Mouse (Mus musculus) liver, embryonic 12.5 days (tissue): ENCODE results near the gene Elovl4. TPM values are rescaled to one million over a fixed set of nuclear protein-coding genes. Genes with fewer than 3 reads are reported as not detected.

ENCODE experiments used
- ATAC-seq: fragments of 200-750 bp; cut with Nextera tagmentation; 2 replicates; pipeline ENCODE4 v1.8.0; 2017; ENCODE audit warnings: moderate number of reproducible peaks, mild to moderate bottlenecking, moderate library complexity
- H3K27ac ChIP-seq: fragments of 300-500 bp; sonication (generic); 2 replicates; pipeline ENCODE4 v1.5.1; 2016; ENCODE audit warnings: mild to moderate bottlenecking
- H3K27me3 ChIP-seq: fragments of 300-500 bp; sonication (generic); replicated peaks from 2 replicates; pipeline ENCODE4 v1.6.1; 2016; ENCODE audit warnings: mild to moderate bottlenecking, moderate library complexity
- H3K36me3 ChIP-seq: fragments of 300-500 bp; sonication (generic); 2 replicates; pipeline ENCODE4 v1.6.1; 2016; ENCODE audit warnings: mild to moderate bottlenecking, moderate library complexity
- H3K4me1 ChIP-seq: fragments of 300-500 bp; sonication (generic); 2 replicates; pipeline ENCODE4 v1.6.1; 2016
- H3K4me2 ChIP-seq: fragments of 300-500 bp; sonication (generic); 2 replicates; pipeline ENCODE4 v1.6.1; 2016; ENCODE audit warnings: mild to moderate bottlenecking, moderate library complexity
- H3K4me3 ChIP-seq: fragments of 300-500 bp; sonication (generic); 2 replicates; pipeline ENCODE4 v1.5.1; 2016; ENCODE audit warnings: mild to moderate bottlenecking, moderate library complexity
- H3K9ac ChIP-seq: fragments of 300-500 bp; sonication (generic); 2 replicates; pipeline ENCODE4 v1.6.1; 2016; ENCODE audit warnings: mild to moderate bottlenecking, moderate library complexity
- H3K9me3 ChIP-seq: fragments of 300-500 bp; sonication (generic); replicated peaks from 2 replicates; pipeline ENCODE4 v1.6.1; 2016; ENCODE audit warnings: mild to moderate bottlenecking, moderate library complexity
- WGBS: fragments of 180-500 bp; shearing (Covaris S2); methylation state at CpG from one replicate; pipeline ENCODE4 v1.1.7; 2016; ENCODE audit not compliant: insufficient replicate concordance; 5-methylcytosine and 5-hydroxymethylcytosine counted together
- polyA plus RNA-seq: library from polyadenylated mRNA; unstranded; fragments of >200 nt; fragmentation: Nextera tagmentation; extraction: Ambion mirVana; gene quantifications from 2 replicates; pipeline ENCODE4 v1.2.1, GENCODE M21; 2016

The Elovl4 gene
- 0.60 and 0.83 TPM in 2 replicates for polyA plus RNA-seq

GRCm38 (mm10) chr9:83805977-83806815 lies at the start of gene Elovl4:
Gene Elovl4 (minus strand): TSS chr9:83806277.
- WGBS, result 2% methylated on average over 65 of the region's 71 CpGs
- Histone ChIP-seq H3K9ac (peak within 1 kb of the TSS; percentile 31; the same call in 1 of the 2 replicates), H3K27me3 (peaks cover 54% of the 10 kb centered on the region), H3K27ac (no peak within 1 kb of the TSS), H3K4me2 (peak within 1 kb of the TSS; percentile 73), H3K4me3 (peak within 1 kb of the TSS; percentile 49), H3K36me3 (no peaks in the 10 kb centered on the region), H3K4me1 (0 out of 2 replicates have a peak, but pooled peaks cover 14% of the 10 kb centered on the region), H3K9me3 (no peaks in the 10 kb centered on the region)
- peak; percentile 54 for ATAC-seq

GRCm38 (mm10) chr9:83852464-83852863 lies 46.4 kb upstream of the Elovl4 start:
- no peak overlapping the region for H3K4me3 ChIP-seq
- no peak overlapping the region for H3K9ac ChIP-seq
- no peaks in the 10 kb centered on the region for H3K9me3 ChIP-seq
- ATAC-seq, result no peak
- no peaks in the 10 kb centered on the region for H3K4me1 ChIP-seq
- peaks cover 78% of the 10 kb centered on the region for H3K36me3 ChIP-seq
- no peaks in the 10 kb centered on the region for H3K27me3 ChIP-seq
- no peak overlapping the region for H3K4me2 ChIP-seq
- H3K27ac ChIP-seq, result no peak overlapping the region
- 93% methylated on average over 3 of the region's 3 CpGs for WGBS

GRCm38 (mm10) chr9:83834748-83835313 lies 28.8 kb upstream of the Elovl4 start:
- Histone ChIP-seq H3K27me3 (no peaks in the 10 kb centered on the region), H3K4me3 (peak overlapping the region; percentile 93), H3K9me3 (no peaks in the 10 kb centered on the region), H3K4me2 (peak overlapping the region; percentile 85), H3K4me1 (peaks cover 23% of the 10 kb centered on the region), H3K9ac (peak overlapping the region; percentile 87), H3K27ac (peak overlapping the region; percentile 64), H3K36me3 (peaks cover 22% of the 10 kb centered on the region)
- WGBS, result under 1% methylated on average over 27 of the region's 27 CpGs
- ATAC-seq, result peak; percentile 82

- WGBS, result 2% methylated on average over 37 of the region's 38 CpGs
- Histone ChIP-seq H3K36me3 (peaks cover 17% of the 10 kb centered on the region), H3K9ac (peak within 1 kb of the TSS; percentile 87), H3K4me3 (peak within 1 kb of the TSS; percentile 93), H3K4me1 (peaks cover 23% of the 10 kb centered on the region), H3K27ac (peak within 1 kb of the TSS; percentile 76), H3K27me3 (no peaks in the 10 kb centered on the region), H3K4me2 (peak within 1 kb of the TSS; percentile 85), H3K9me3 (no peaks in the 10 kb centered on the region)
- peak; percentile 99 for ATAC-seq
These were observed 28.0 kb upstream of the Elovl4 start, which contains the start of gene Ttk for GRCm38 (mm10) chr9:83833811-83834747. Gene Ttk (plus strand): TSS chr9:83834689.

- Histone ChIP-seq H3K4me1 (peaks cover 18% of the 10 kb centered on the region), H3K4me3 (no peak overlapping the region), H3K9ac (no peak overlapping the region), H3K4me2 (no peak overlapping the region), H3K9me3 (no peaks in the 10 kb centered on the region), H3K27me3 (no peaks in the 10 kb centered on the region), H3K36me3 (peaks cover under 1% of the 10 kb centered on the region), H3K27ac (no peak overlapping the region)
- WGBS, result 64% methylated on average over 8 of the region's 8 CpGs
- ATAC-seq, result no peak
These were observed 25.1 kb upstream of the Elovl4 start for GRCm38 (mm10) chr9:83831152-83831551.

GRCm38 (mm10) chr9:83829896-83830295 lies 23.8 kb upstream of the Elovl4 start:
- 46% methylated on average over 5 of the region's 5 CpGs for WGBS
- H3K9me3 ChIP-seq, result no peaks in the 10 kb centered on the region
- no peak for ATAC-seq

GRCm38 (mm10) chr9:83822925-83823324 lies 16.8 kb upstream of the Elovl4 start:
- no peak overlapping the region for H3K4me2 ChIP-seq
- no peaks in the 10 kb centered on the region for H3K9me3 ChIP-seq
- no peaks in the 10 kb centered on the region for H3K36me3 ChIP-seq
- 62% methylated on average over 5 of the region's 5 CpGs for WGBS
- no peak for ATAC-seq
- no peak overlapping the region for H3K27ac ChIP-seq
- H3K9ac ChIP-seq, result no peak overlapping the region
- H3K4me1 ChIP-seq, result peaks cover 2% of the 10 kb centered on the region; the same call in 1 of the 2 replicates
- no peaks in the 10 kb centered on the region for H3K27me3 ChIP-seq
- H3K4me3 ChIP-seq, result no peak overlapping the region

More at GRCm38 (mm10) chr9:83829896-83830295, 23.8 kb upstream of the Elovl4 start:
- peaks cover 6% of the 10 kb centered on the region for H3K4me1 ChIP-seq
- H3K27me3 ChIP-seq, result no peaks in the 10 kb centered on the region
- H3K36me3 ChIP-seq, result no peaks in the 10 kb centered on the region
- H3K27ac ChIP-seq, result no peak overlapping the region
- H3K4me2 ChIP-seq, result no peak overlapping the region
- H3K4me3 ChIP-seq, result no peak overlapping the region
- H3K9ac ChIP-seq, result no peak overlapping the region

GRCm38 (mm10) chr9:83820976-83821375 lies 14.9 kb upstream of the Elovl4 start:
- no peak overlapping the region for H3K9ac ChIP-seq
- WGBS, result 65% methylated on average over 2 of the region's 2 CpGs
- H3K4me3 ChIP-seq, result no peak overlapping the region
- no peaks in the 10 kb centered on the region for H3K36me3 ChIP-seq
- H3K9me3 ChIP-seq, result no peaks in the 10 kb centered on the region
- H3K27ac ChIP-seq, result no peak overlapping the region
- no peak overlapping the region for H3K4me2 ChIP-seq
- H3K27me3 ChIP-seq, result no peaks in the 10 kb centered on the region
- H3K4me1 ChIP-seq, result no peaks in the 10 kb centered on the region
- ATAC-seq, result no peak

GRCm38 (mm10) chr9:83819188-83819587 lies 13.1 kb upstream of the Elovl4 start:
- no peak overlapping the region for H3K4me2 ChIP-seq
- 68% methylated on average over 7 of the region's 7 CpGs for WGBS
- ATAC-seq, result no peak
- no peaks in the 10 kb centered on the region for H3K9me3 ChIP-seq
- no peaks in the 10 kb centered on the region for H3K36me3 ChIP-seq
- H3K27me3 ChIP-seq, result no peaks in the 10 kb centered on the region
- H3K9ac ChIP-seq, result no peak overlapping the region
- H3K4me1 ChIP-seq, result no peaks in the 10 kb centered on the region
- H3K27ac ChIP-seq, result no peak overlapping the region
- H3K4me3 ChIP-seq, result no peak overlapping the region

- Histone ChIP-seq H3K36me3 (no peaks in the 10 kb centered on the region), H3K4me1 (0 out of 2 replicates have a peak, but pooled peaks cover 14% of the 10 kb centered on the region), H3K9ac (no peak overlapping the region), H3K27ac (no peak overlapping the region), H3K4me3 (no peak overlapping the region), H3K9me3 (no peaks in the 10 kb centered on the region), H3K4me2 (no peak overlapping the region), H3K27me3 (peaks cover 49% of the 10 kb centered on the region)
- ATAC-seq, result no peak
- 5% methylated on average over 2 of the region's 2 CpGs for WGBS
These were observed 1.5 kb upstream of the Elovl4 start for GRCm38 (mm10) chr9:83807562-83807961.

GRCm38 (mm10) chr9:83805164-83805976 lies 707 bp downstream of the Elovl4 start:
- Histone ChIP-seq H3K9me3 (no peaks in the 10 kb centered on the region), H3K4me1 (0 out of 2 replicates have a peak, but pooled peaks cover 14% of the 10 kb centered on the region), H3K4me3 (peak overlapping the region; percentile 49), H3K27me3 (peaks cover 54% of the 10 kb centered on the region), H3K36me3 (no peaks in the 10 kb centered on the region), H3K9ac (no peak overlapping the region), H3K4me2 (peak overlapping the region; percentile 73), H3K27ac (no peak overlapping the region)
- ATAC-seq, result 0 out of 2 replicates have a peak, but pooled peaks have one; percentile 24
- WGBS, result 1% methylated on average over 37 of the region's 37 CpGs
